Mouse (Mus musculus) embryonic facial prominence, embryonic 13.5 days (tissue): Measurements from ENCODE around the gene Cenpe. TPM values are rescaled to one million over a fixed set of nuclear protein-coding genes. Genes with fewer than 3 reads are reported as not detected.
A peak's percentile ranks its signal among the peaks of the same experiment; 100 is the strongest.
"Not testable (repeated sequence)": the region's sequence is repeated elsewhere in the genome, so short reads cannot be mapped to it uniquely, and the experiment has no call there.

ENCODE experiments used
- ATAC-seq: fragments of 200-750 bp; cut with Nextera tagmentation; 2 replicates; pipeline ENCODE4 v1.8.0; 2017; ENCODE audit warnings: low read depth; ENCODE audit not compliant: insufficient number of reproducible peaks, insufficient read depth, low FRiP score, low TSS enrichment
- H3K27ac ChIP-seq: fragments of 300-500 bp; sonication (generic); 2 replicates; pipeline ENCODE4 v1.5.1; 2015; ENCODE audit warnings: moderate library complexity, mild to moderate bottlenecking, inconsistent platforms
- H3K27me3 ChIP-seq: fragments of 300-500 bp; sonication (generic); 2 replicates; pipeline ENCODE4 v1.6.1; 2015; ENCODE audit warnings: mild to moderate bottlenecking, inconsistent platforms
- H3K36me3 ChIP-seq: fragments of 300-500 bp; sonication (generic); 2 replicates; pipeline ENCODE4 v1.6.1; 2015; ENCODE audit warnings: mild to moderate bottlenecking, inconsistent platforms
- H3K4me1 ChIP-seq: fragments of 300-500 bp; sonication (generic); 2 replicates; pipeline ENCODE4 v1.6.1; 2015; ENCODE audit warnings: inconsistent platforms
- H3K4me2 ChIP-seq: fragments of 300-500 bp; sonication (generic); 2 replicates; pipeline ENCODE4 v1.6.1; 2015; ENCODE audit warnings: moderate library complexity, mild to moderate bottlenecking, inconsistent platforms
- H3K4me3 ChIP-seq: fragments of 300-500 bp; sonication (generic); 2 replicates; pipeline ENCODE4 v1.5.1; 2015; ENCODE audit warnings: mild to moderate bottlenecking, inconsistent platforms
- H3K9ac ChIP-seq: fragments of 300-500 bp; sonication (generic); 2 replicates; pipeline ENCODE4 v1.6.1; 2015; ENCODE audit warnings: mild to moderate bottlenecking, inconsistent platforms
- H3K9me3 ChIP-seq: fragments of 300-500 bp; sonication (generic); 2 replicates; pipeline ENCODE4 v1.6.1; 2016; ENCODE audit warnings: inconsistent platforms
- WGBS: fragments of 180-500 bp; shearing (Covaris S2); methylation state at CpG from one replicate; pipeline ENCODE4 v1.1.7; 2015; ENCODE audit warnings: mixed read lengths; 5-methylcytosine and 5-hydroxymethylcytosine counted together
- polyA plus RNA-seq: library from polyadenylated mRNA; unstranded; fragments of >200 nt; fragmentation: Nextera tagmentation; extraction: Ambion mirVana; gene quantifications from 2 replicates; pipeline ENCODE4 v1.2.1, GENCODE M21; 2015

The Cenpe gene
- polyA plus RNA-seq, result 33.4 and 34.1 TPM in 2 replicates

DNA sequence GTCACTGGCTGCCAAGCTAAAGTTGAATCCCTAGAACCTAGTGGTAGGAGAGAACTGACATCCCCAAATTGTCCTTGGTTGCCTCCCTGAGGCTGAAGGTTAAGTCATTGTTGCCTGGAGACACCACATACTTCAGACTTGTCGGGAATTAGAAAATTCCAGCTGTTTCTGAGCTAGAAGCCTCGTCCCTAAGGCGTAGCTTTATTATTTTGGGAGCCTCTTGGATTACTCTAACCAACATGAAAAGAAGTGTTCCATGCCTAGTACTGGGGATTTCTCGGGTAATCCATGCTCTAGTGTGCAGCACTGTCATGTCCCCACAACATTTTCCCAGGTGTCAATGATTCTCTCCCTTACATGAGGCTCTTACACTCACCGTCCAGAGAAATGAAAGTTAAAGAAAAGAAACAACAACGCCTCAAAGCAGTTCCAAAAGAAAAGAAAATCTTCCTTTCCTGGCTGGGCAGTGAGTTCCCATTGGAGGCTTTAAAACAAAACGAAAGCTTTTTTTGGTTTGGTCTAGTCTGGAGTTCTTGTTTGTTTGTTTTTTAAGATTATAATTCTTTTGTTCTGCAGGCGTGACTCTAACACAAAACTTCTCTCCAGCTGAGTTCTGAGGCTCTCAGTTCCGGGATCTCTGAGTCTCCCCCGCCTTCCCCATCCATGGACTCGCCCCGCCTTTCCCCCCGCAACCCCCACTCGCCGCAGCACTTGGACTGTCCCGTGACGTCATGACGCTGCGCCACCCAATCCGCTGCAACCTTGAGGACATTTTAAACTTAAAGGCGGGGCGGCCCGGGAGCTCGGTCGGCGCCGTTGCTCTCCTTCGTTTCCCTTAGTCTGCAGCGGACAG, at the start of gene Cenpe:
Gene Cenpe, plus strand, starts transcription at position 733 of the 853 bp plus-strand sequence.
- H3K27ac ChIP-seq, result peak within 1 kb of the TSS; percentile 87
- H3K4me3 ChIP-seq, result peak within 1 kb of the TSS; percentile 92
- ATAC-seq, result peak; percentile 89
- 3% methylated on average over 29 of the region's 29 CpGs for WGBS
- no peaks in the 10 kb centered on the region for H3K27me3 ChIP-seq
- peak within 1 kb of the TSS; percentile 89 for H3K9ac ChIP-seq
- H3K36me3 ChIP-seq, result peaks cover 12% of the 10 kb centered on the region
- H3K4me2 ChIP-seq, result peak within 1 kb of the TSS; percentile 77
- H3K9me3 ChIP-seq, result no peaks in the 10 kb centered on the region
- peaks cover 26% of the 10 kb centered on the region for H3K4me1 ChIP-seq

DNA sequence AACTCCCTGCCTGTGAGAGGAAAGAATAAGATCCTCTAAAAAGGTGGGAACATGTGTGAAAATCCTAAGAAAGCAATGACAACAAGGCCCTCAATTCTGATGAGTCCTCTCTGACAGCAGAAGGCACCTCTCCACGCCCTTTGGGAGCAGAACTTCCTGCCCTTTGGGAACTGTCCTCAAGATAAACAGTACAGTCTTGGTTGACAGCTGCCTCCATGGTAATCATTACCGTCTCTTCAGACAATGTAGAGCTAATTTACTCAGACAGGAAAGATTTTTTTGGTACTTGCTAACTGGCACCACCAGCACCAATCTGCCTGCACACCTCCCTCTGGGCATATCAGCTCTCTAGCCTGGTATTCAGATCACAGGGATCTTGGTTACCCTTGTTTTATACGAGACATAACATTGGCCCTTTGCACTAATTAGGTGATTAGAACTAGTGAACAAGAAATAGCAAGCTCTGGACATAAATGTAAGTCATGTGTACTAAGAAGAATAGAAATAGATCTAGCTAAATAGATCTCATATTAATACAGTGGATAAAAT, 40.4 kb upstream of the Cenpe start:
- Histone ChIP-seq H3K27ac (no peak overlapping the region), H3K4me3 (no peak overlapping the region), H3K36me3 (no peaks in the 10 kb centered on the region), H3K9me3 (no peaks in the 10 kb centered on the region), H3K4me2 (no peak overlapping the region), H3K4me1 (no peaks in the 10 kb centered on the region), H3K27me3 (no peaks in the 10 kb centered on the region), H3K9ac (no peak overlapping the region)
- ATAC-seq, result no peak
- 21% methylated on average over 3 of the region's 3 CpGs for WGBS

DNA sequence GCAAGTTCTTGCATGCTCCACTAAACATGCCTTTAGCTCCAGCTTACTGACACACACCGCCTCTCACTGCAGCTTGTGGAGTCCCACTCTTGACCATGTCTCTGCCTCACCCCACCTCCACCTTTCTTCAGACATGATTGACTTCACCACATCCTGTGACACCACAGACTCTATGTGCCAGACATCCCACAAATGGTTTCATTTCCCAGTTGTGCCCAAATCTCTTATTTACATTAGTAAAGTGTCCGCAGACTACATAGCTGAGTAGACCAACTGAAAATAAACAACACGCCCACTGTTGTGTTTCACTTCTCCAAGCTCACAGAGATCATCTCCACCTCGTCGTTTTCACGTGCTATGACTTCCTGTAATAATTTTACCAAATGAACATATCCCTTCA, 20.5 kb upstream of the Cenpe start:
- no peak for ATAC-seq
- Histone ChIP-seq H3K27ac (no peak overlapping the region), H3K9me3 (no peaks in the 10 kb centered on the region), H3K4me1 (no peaks in the 10 kb centered on the region), H3K36me3 (no peaks in the 10 kb centered on the region), H3K4me3 (no peak overlapping the region), H3K9ac (no peak overlapping the region), H3K4me2 (no peak overlapping the region), H3K27me3 (no peaks in the 10 kb centered on the region)
- 87% methylated on average over 6 of the region's 6 CpGs for WGBS

DNA sequence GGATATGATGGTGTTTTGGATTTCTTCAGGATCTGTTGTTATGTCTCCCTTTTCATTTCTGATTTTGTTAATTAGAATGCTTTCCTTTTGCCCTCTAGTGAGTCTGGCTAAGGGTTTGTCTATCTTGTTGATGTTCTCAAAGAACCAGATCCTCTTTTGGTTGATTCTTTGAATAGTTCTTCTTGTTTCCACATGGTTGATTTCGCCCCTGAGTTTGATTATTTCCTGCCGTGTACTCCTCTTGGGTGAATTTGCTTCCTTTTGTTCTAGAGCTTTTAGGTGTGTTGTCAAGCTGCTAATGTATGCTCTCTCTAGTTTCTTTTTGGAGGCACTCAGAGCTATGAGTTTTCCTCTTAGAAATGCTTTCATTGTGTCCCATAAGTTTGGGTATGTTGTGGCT, 14.3 kb upstream of the Cenpe start:
- not testable (repeated sequence) for H3K4me1 ChIP-seq, H3K36me3 ChIP-seq, H3K27me3 ChIP-seq, H3K9me3 ChIP-seq, H3K4me3 ChIP-seq, ATAC-seq, H3K4me2 ChIP-seq, H3K9ac ChIP-seq, H3K27ac ChIP-seq
- 74% methylated on average over 2 of the region's 2 CpGs for WGBS

DNA sequence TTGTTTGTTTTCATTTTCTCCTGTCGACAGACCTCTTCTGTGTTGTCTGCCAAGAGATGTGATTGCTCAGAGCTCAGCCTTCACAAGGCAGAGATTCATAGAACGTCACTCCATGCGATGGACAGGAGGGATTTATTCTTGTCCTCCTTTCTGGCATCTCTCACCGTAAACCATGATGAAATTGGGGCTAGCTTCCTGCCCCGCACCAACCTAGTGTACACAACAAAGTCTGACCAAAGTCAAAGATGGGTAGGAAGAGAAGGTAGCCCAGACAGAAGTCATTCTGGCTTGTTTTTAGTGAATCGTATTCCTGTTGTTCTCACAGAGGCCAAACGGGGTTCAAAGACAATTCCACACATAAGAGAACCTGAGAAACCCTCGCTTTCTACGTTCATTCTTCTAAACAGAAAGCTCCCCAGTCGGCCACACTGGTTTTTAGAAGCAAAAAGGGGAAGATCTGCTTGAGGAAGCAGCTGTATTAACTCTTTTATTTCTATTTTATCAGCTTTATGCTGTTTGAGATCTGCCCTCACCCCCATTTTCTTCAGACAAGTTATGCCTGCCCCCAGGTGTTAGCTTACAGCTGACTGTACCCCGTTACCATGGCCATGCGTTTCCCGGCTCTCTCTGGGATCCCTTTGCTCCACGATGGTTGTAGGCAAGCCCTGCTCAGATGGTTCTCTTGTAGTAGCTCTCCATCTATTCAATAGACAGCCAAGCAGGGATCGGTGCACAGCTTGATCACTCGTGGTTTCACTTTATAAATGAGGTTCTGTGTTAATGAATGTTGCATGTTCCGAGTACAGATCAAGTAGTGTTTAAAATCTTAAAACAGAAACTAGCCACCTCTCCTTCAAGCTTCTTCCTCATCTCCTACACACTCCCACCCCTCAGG, 11.7 kb upstream of the Cenpe start:
- no peak overlapping the region for H3K4me3 ChIP-seq
- no peaks in the 10 kb centered on the region for H3K4me1 ChIP-seq
- 82% methylated on average over 17 of the region's 17 CpGs for WGBS
- no peaks in the 10 kb centered on the region for H3K9me3 ChIP-seq
- H3K9ac ChIP-seq, result no peak overlapping the region
- no peak overlapping the region for H3K27ac ChIP-seq
- H3K27me3 ChIP-seq, result no peaks in the 10 kb centered on the region
- no peak for ATAC-seq
- H3K36me3 ChIP-seq, result no peaks in the 10 kb centered on the region
- no peak overlapping the region for H3K4me2 ChIP-seq

DNA sequence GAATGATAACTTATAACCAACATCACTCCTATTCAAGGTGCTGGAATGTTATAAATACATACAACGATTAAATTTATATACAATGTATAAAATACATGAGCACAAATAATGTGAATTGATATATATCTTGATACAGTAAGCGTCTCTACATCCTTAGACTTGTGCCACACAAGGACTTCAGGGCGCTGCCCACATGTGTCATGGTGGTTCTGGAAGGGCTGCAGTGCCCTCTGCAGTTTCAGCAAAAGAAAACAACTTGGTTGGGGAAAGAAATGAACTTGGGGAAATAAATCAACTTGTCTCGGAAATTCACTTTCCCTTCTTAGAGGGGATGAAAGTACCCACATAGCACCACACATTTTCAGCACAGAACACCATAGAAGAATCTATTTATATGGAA, 5.7 kb upstream of the Cenpe start:
- Histone ChIP-seq H3K4me3 (no peak overlapping the region), H3K27ac (no peak overlapping the region), H3K9me3 (no peaks in the 10 kb centered on the region), H3K27me3 (no peaks in the 10 kb centered on the region), H3K9ac (no peak overlapping the region), H3K36me3 (no peaks in the 10 kb centered on the region), H3K4me2 (no peak overlapping the region), H3K4me1 (peaks cover 8% of the 10 kb centered on the region)
- ATAC-seq, result no peak
- 41% methylated on average over 4 of the region's 4 CpGs for WGBS

DNA sequence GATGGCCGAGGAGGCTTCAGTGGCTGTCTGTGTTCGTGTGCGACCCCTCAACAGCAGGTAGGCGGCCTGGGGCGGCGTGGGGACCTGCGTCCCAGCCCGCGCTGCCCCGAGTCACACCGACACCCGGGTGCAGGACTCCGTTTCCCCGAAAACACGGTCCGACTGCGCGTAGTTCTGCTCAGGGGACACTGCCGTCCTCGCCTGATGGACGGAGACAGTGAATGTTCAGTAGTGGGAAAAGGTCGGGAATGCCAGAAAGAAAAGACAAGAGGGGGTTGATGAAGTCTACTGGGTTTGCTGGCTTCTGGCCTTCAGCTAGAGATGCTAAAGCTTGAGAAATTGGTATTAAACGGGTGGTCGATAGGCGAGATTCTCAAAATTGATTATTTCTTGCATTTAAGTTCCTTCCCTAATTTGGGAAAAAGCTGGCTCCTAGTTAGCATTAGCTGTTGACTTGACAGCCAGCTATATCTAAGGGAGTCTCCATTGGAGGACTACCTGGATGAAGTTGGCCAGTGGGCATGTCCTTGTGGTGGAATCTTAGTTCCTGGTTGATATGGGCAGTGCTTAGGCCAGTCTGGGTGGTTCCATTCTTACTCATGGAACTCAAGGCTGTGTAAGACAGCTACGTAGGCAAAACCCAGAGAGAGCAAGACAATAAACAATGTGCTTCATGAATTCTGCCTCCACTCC, 467 bp downstream of the Cenpe start:
- Histone ChIP-seq H3K9ac (peak overlapping the region; percentile 89), H3K36me3 (peaks cover 17% of the 10 kb centered on the region), H3K27me3 (no peaks in the 10 kb centered on the region), H3K27ac (no peak overlapping the region), H3K4me1 (peaks cover 26% of the 10 kb centered on the region), H3K4me2 (peak overlapping the region; percentile 77), H3K4me3 (peak overlapping the region; percentile 92), H3K9me3 (no peaks in the 10 kb centered on the region)
- under 1% methylated on average over 26 of the region's 26 CpGs for WGBS
- ATAC-seq, result peak; percentile 17; the same call in 1 of the 2 replicates

DNA sequence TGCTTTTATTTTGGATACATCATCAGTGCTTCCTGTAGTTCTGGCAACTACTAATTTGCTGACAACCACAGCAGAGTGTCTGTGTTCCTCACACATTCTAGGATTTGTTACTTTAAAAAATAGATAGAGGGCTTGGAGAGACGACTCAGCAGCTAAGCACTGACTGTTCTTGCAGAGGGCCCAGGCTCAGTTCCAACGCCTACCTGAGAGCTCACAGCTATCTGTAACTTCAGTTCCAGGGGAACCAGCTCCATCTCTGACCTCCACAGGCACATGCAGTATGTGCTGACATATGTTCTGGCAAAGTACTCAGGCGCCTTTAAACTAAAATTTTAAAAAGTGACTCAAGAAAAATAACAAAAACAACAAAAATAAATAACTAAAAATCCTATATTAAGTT, 19.7 kb downstream of the Cenpe start:
- no peaks in the 10 kb centered on the region for H3K27me3 ChIP-seq
- H3K4me2 ChIP-seq, result no peak overlapping the region
- H3K4me1 ChIP-seq, result no peaks in the 10 kb centered on the region
- no peaks in the 10 kb centered on the region for H3K9me3 ChIP-seq
- no peak overlapping the region for H3K9ac ChIP-seq
- WGBS, result 89% methylated on average over 3 of the region's 3 CpGs
- H3K27ac ChIP-seq, result no peak overlapping the region
- peaks cover 65% of the 10 kb centered on the region for H3K36me3 ChIP-seq
- no peak for ATAC-seq
- H3K4me3 ChIP-seq, result no peak overlapping the region

DNA sequence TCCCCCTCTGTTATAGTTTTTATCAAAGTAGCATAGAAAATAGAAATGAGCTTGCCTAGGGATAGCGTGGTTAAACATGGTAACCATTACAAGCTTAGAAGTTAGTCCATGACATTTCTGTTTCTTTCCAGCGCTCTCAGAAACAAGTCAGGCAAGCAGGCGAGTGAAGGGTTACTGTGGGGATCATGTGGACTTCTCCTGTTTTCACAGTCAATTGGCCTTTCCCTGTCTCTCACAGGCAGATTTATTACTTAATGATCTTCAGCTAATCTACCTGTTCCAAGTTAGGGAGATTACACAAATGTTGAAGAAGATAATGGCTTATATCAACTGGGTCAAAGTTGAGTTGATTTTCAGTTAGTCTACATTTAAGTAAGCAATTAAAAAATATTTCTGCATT, 20.1 kb downstream of the Cenpe start:
- Histone ChIP-seq H3K27me3 (no peaks in the 10 kb centered on the region), H3K9me3 (no peaks in the 10 kb centered on the region), H3K4me1 (no peaks in the 10 kb centered on the region), H3K4me3 (no peak overlapping the region), H3K4me2 (no peak overlapping the region), H3K27ac (no peak overlapping the region), H3K9ac (no peak overlapping the region), H3K36me3 (peaks cover 68% of the 10 kb centered on the region)
- no peak for ATAC-seq
- 94% methylated on average over 3 of the region's 3 CpGs for WGBS

DNA sequence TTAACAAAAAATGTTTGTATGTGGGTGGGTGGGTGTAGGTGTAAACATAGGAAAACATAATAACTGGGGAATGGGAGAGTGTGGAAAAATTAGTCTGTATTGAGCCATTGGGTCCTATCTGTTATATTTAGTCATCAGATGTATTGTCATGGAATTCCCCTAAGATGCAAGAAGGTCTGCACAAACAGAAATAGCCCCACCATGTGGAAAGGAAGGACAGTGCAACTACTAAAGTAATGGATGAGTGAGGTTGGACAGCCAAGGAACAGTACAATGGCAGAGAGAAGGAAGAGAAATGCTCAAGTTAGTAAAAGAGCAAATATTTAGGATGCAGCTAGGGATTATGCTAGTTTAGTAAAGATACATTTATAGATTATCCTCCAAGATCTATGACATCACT, 33.4 kb downstream of the Cenpe start:
- peaks cover 79% of the 10 kb centered on the region for H3K36me3 ChIP-seq
- H3K4me3 ChIP-seq, result no peak overlapping the region
- no peak overlapping the region for H3K9ac ChIP-seq
- H3K4me1 ChIP-seq, result no peaks in the 10 kb centered on the region
- no peaks in the 10 kb centered on the region for H3K27me3 ChIP-seq
- H3K27ac ChIP-seq, result no peak overlapping the region
- no peaks in the 10 kb centered on the region for H3K9me3 ChIP-seq
- ATAC-seq, result no peak
- H3K4me2 ChIP-seq, result no peak overlapping the region

DNA sequence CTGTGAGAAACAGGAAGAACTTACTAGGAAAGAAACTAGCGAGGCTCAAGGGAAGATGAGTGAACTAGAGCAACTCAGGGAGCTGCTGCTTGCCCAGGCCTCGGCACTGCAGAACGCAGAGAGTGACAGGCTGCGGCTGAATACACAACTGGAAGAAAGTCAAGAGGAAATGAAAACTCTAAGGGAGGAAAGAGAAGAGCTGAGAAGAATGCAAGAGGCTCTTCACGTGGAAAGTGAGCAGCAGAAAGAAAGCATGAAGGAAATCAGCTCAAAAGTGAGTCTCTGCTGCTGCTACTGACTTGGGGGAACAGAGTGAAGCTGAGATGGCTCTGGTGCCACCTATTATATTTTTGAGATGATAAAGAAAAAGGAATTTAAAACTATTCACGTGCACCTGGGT, 34.5 kb downstream of the Cenpe start:
- Histone ChIP-seq H3K4me3 (no peak overlapping the region), H3K4me1 (no peaks in the 10 kb centered on the region), H3K4me2 (no peak overlapping the region), H3K9ac (no peak overlapping the region), H3K27ac (no peak overlapping the region), H3K9me3 (no peaks in the 10 kb centered on the region), H3K27me3 (no peaks in the 10 kb centered on the region), H3K36me3 (peaks cover 80% of the 10 kb centered on the region)
- 97% methylated on average over 6 of the region's 6 CpGs for WGBS
- no peak for ATAC-seq
